Mouse (Mus musculus) kidney, embryonic 16.5 days (tissue): Measurements from ENCODE around the gene Rpl35a. TPM values are rescaled to one million over a fixed set of nuclear protein-coding genes. Genes with fewer than 3 reads are reported as not detected.

Experiments
- ATAC-seq: fragments of 200-750 bp; cut with Nextera tagmentation; 2 replicates; pipeline ENCODE4 v1.8.0; 2017; ENCODE audit warnings: moderate TSS enrichment; ENCODE audit not compliant: low FRiP score, low TSS enrichment
- H3K27ac ChIP-seq: fragments of 300-500 bp; sonication (generic); 2 replicates; pipeline ENCODE4 v1.5.1; 2014; ENCODE audit warnings: low read length
- H3K27me3 ChIP-seq: fragments of 300-500 bp; sonication (generic); 2 replicates; pipeline ENCODE4 v1.6.1; 2014; ENCODE audit warnings: low read length, control low read depth, mixed read lengths; ENCODE audit not compliant: insufficient read depth
- H3K36me3 ChIP-seq: fragments of 300-500 bp; sonication (generic); 2 replicates; pipeline ENCODE4 v1.6.1; 2014; ENCODE audit warnings: low read length, control low read depth, mixed read lengths; ENCODE audit not compliant: insufficient read depth
- H3K4me1 ChIP-seq: fragments of 300-500 bp; sonication (generic); 2 replicates; pipeline ENCODE4 v1.6.1; 2014; ENCODE audit warnings: low read length, control low read depth, mixed read lengths; ENCODE audit not compliant: insufficient read depth
- H3K4me2 ChIP-seq: fragments of 300-500 bp; sonication (generic); replicated peaks from 2 replicates; pipeline ENCODE4 v1.6.1; 2014; ENCODE audit warnings: low read depth, low read length
- H3K4me3 ChIP-seq: fragments of 300-500 bp; sonication (generic); 2 replicates; pipeline ENCODE4 v1.5.1; 2014; ENCODE audit warnings: mild to moderate bottlenecking, low read length
- H3K9ac ChIP-seq: fragments of 300-500 bp; sonication (generic); replicated peaks from 2 replicates; pipeline ENCODE4 v1.6.1; 2014; ENCODE audit warnings: low read length
- H3K9me3 ChIP-seq: fragments of 300-500 bp; sonication (generic); 2 replicates; pipeline ENCODE4 v1.6.1; 2016; ENCODE audit warnings: low read length, control low read depth
- WGBS: fragments of 180-500 bp; shearing (Covaris S2); extraction: QIAGEN DNeasy Blood & Tissue Kit; methylation state at CpG from one replicate; pipeline ENCODE4 v1.1.7; 2014; 5-methylcytosine and 5-hydroxymethylcytosine counted together
- polyA plus RNA-seq: library from polyadenylated mRNA; unstranded; fragments of >200 nt; fragmentation: Nextera tagmentation; extraction: Ambion mirVana; gene quantifications from 2 replicates; pipeline ENCODE4 v1.2.1, GENCODE M21; 2015

The Rpl35a gene
- polyA plus RNA-seq: 795 and 849 TPM in 2 replicates

GRCm38 (mm10) chr16:33056095-33056785, at the start of gene Rpl35a, which contains the start of gene Iqcg:
Gene Rpl35a, plus strand, starts transcription at chr16:33056453.
Gene Iqcg, minus strand, starts transcription at chr16:33056218.
- H3K27ac ChIP-seq: peak within 1 kb of the TSS; percentile 94
- peak within 1 kb of the TSS; percentile 78 for H3K4me2 ChIP-seq
- H3K4me1 ChIP-seq: peaks cover 24% of the 10 kb centered on the region
- no peaks in the 10 kb centered on the region for H3K27me3 ChIP-seq
- H3K4me3 ChIP-seq: peak within 1 kb of the TSS; percentile 91
- peaks cover 30% of the 10 kb centered on the region for H3K36me3 ChIP-seq
- H3K9me3 ChIP-seq: no peaks in the 10 kb centered on the region
- peak within 1 kb of the TSS; percentile 95 for H3K9ac ChIP-seq
- under 1% methylated on average over 47 of the region's 47 CpGs for WGBS
- peak; percentile 89 for ATAC-seq

GRCm38 (mm10) chr16:33006888-33007287, 49.4 kb upstream of the Rpl35a start:
- H3K4me2 ChIP-seq: no peak overlapping the region
- no peaks in the 10 kb centered on the region for H3K9me3 ChIP-seq
- no peaks in the 10 kb centered on the region for H3K4me1 ChIP-seq
- H3K36me3 ChIP-seq: peaks cover 39% of the 10 kb centered on the region
- H3K27me3 ChIP-seq: no peaks in the 10 kb centered on the region
- no peak overlapping the region for H3K4me3 ChIP-seq
- H3K27ac ChIP-seq: no peak overlapping the region
- 87% methylated on average over 7 of the region's 7 CpGs for WGBS
- ATAC-seq: no peak
- no peak overlapping the region for H3K9ac ChIP-seq

- ATAC-seq: no peak
- no peak overlapping the region for H3K4me2 ChIP-seq
- H3K9me3 ChIP-seq: no peaks in the 10 kb centered on the region
- H3K27me3 ChIP-seq: no peaks in the 10 kb centered on the region
- H3K4me1 ChIP-seq: no peaks in the 10 kb centered on the region
- 82% methylated on average over 7 of the region's 7 CpGs for WGBS
- H3K9ac ChIP-seq: no peak overlapping the region
- no peak overlapping the region for H3K27ac ChIP-seq
- no peak overlapping the region for H3K4me3 ChIP-seq
- H3K36me3 ChIP-seq: peaks cover 43% of the 10 kb centered on the region
These were observed 48.8 kb upstream of the Rpl35a start for GRCm38 (mm10) chr16:33007436-33007835.

GRCm38 (mm10) chr16:33010166-33010565, 46.1 kb upstream of the Rpl35a start:
- Histone ChIP-seq H3K36me3 (peaks cover 54% of the 10 kb centered on the region), H3K9me3 (no peaks in the 10 kb centered on the region), H3K4me3 (no peak overlapping the region), H3K4me1 (no peaks in the 10 kb centered on the region), H3K27ac (no peak overlapping the region), H3K27me3 (no peaks in the 10 kb centered on the region), H3K4me2 (no peak overlapping the region), H3K9ac (no peak overlapping the region)
- 93% methylated on average over 6 of the region's 6 CpGs for WGBS
- no peak; the same call in 1 of the 2 replicates for ATAC-seq

GRCm38 (mm10) chr16:33013801-33014200, 42.5 kb upstream of the Rpl35a start:
- WGBS: 93% methylated on average over 5 of the region's 5 CpGs
- Histone ChIP-seq H3K4me3 (no peak overlapping the region), H3K4me2 (no peak overlapping the region), H3K36me3 (peaks cover 45% of the 10 kb centered on the region), H3K9ac (no peak overlapping the region), H3K9me3 (no peaks in the 10 kb centered on the region), H3K27ac (no peak overlapping the region), H3K27me3 (no peaks in the 10 kb centered on the region), H3K4me1 (0 out of 2 replicates have a peak, but pooled peaks cover 3% of the 10 kb centered on the region)
- no peak for ATAC-seq

GRCm38 (mm10) chr16:33014921-33015320, 41.3 kb upstream of the Rpl35a start:
- no peak for ATAC-seq
- no peaks in the 10 kb centered on the region for H3K9me3 ChIP-seq
- H3K4me1 ChIP-seq: 0 out of 2 replicates have a peak, but pooled peaks cover 3% of the 10 kb centered on the region
- no peaks in the 10 kb centered on the region for H3K27me3 ChIP-seq
- H3K4me3 ChIP-seq: no peak overlapping the region
- WGBS: 91% methylated on average over 1 of the region's 1 CpGs
- no peak overlapping the region for H3K9ac ChIP-seq
- no peak overlapping the region for H3K4me2 ChIP-seq
- no peak overlapping the region for H3K27ac ChIP-seq
- H3K36me3 ChIP-seq: peaks cover 36% of the 10 kb centered on the region

- Histone ChIP-seq H3K9ac (no peak overlapping the region), H3K27me3 (no peaks in the 10 kb centered on the region), H3K4me2 (no peak overlapping the region), H3K36me3 (peaks cover 34% of the 10 kb centered on the region), H3K27ac (no peak overlapping the region), H3K4me1 (0 out of 2 replicates have a peak, but pooled peaks cover 3% of the 10 kb centered on the region), H3K9me3 (no peaks in the 10 kb centered on the region), H3K4me3 (no peak overlapping the region)
- ATAC-seq: no peak
- WGBS: 95% methylated on average over 3 of the region's 3 CpGs
These were observed 40.8 kb upstream of the Rpl35a start for GRCm38 (mm10) chr16:33015396-33015907.

GRCm38 (mm10) chr16:33015986-33016385, 40.3 kb upstream of the Rpl35a start:
- 0 out of 2 replicates have a peak, but pooled peaks cover 3% of the 10 kb centered on the region for H3K4me1 ChIP-seq
- ATAC-seq: no peak
- no peak overlapping the region for H3K4me3 ChIP-seq
- no peak overlapping the region for H3K9ac ChIP-seq
- 89% methylated on average over 2 of the region's 2 CpGs for WGBS
- H3K27me3 ChIP-seq: no peaks in the 10 kb centered on the region
- H3K4me2 ChIP-seq: no peak overlapping the region
- no peak overlapping the region for H3K27ac ChIP-seq
- H3K36me3 ChIP-seq: peaks cover 34% of the 10 kb centered on the region
- H3K9me3 ChIP-seq: no peaks in the 10 kb centered on the region

- Histone ChIP-seq H3K9me3 (no peaks in the 10 kb centered on the region), H3K36me3 (peaks cover 23% of the 10 kb centered on the region), H3K4me3 (no peak overlapping the region), H3K9ac (no peak overlapping the region), H3K4me1 (0 out of 2 replicates have a peak, but pooled peaks cover 3% of the 10 kb centered on the region), H3K27ac (no peak overlapping the region), H3K4me2 (no peak overlapping the region), H3K27me3 (no peaks in the 10 kb centered on the region)
- no peak for ATAC-seq
- WGBS: 74% methylated on average over 5 of the region's 5 CpGs
These were observed 38.4 kb upstream of the Rpl35a start for GRCm38 (mm10) chr16:33017677-33018349.
